In genomic region chr19:27364521-27364931, GRCm38 (mm10) we compare ENCODE assay signal across 7 mouse cellular contexts. TPM values are rescaled to one million over a fixed set of nuclear protein-coding genes. Genes with fewer than 3 reads are reported as not detected.
A peak's percentile ranks its signal among the peaks of the same experiment; 100 is the strongest.
DNase-seq lines count a peak whose midpoint lies in the region; ATAC-seq and TF ChIP-seq lines count a peak whose summit lies in the region.

No protein-coding gene starts in this region.

- WGBS in forebrain, embryonic 16.5 days: 8% methylated on average over 8 of the region's 8 CpGs
- WGBS in hindbrain, embryonic 12.5 days: 17% methylated on average over 8 of the region's 8 CpGs
- 9% methylated on average over 8 of the region's 8 CpGs for WGBS in limb, embryonic 15.5 days

- H3K9ac ChIP-seq in forebrain, embryonic 16.5 days (replicated peaks; ENCODE audit: low read depth, low read length): no peak overlapping the region
- H3K9ac ChIP-seq in hindbrain, embryonic 12.5 days: no peak overlapping the region
- H3K9ac ChIP-seq in limb, embryonic 15.5 days: no peak overlapping the region

- H3K4me3 ChIP-seq in forebrain, embryonic 16.5 days (replicated peaks; ENCODE audit: low read length): no peak overlapping the region
- H3K4me3 ChIP-seq in hindbrain, embryonic 12.5 days: no peak overlapping the region
- no peak overlapping the region; the same call in 1 of the 2 replicates for H3K4me3 ChIP-seq in limb, embryonic 15.5 days

- TF ChIP-seq POLR2A in brain, embryonic 14.5 days (IDR thresholded peaks at IDR 0.05; ENCODE audit: borderline replicate concordance, extremely low read depth, insufficient read depth, insufficient read length, poor library complexity, severe bottlenecking): no peak

- no peak for TF ChIP-seq CTCF in brain, embryonic 14.5 days (IDR thresholded peaks at IDR 0.05; ENCODE audit: borderline replicate concordance, extremely low read depth, insufficient read depth, insufficient read length)

- no peaks in the 10 kb centered on the region for H3K36me3 ChIP-seq in forebrain, embryonic 16.5 days (ENCODE audit: control insufficient read depth, insufficient read depth)
- H3K36me3 ChIP-seq in hindbrain, embryonic 12.5 days: no peaks in the 10 kb centered on the region
- H3K36me3 ChIP-seq in limb, embryonic 15.5 days: no peaks in the 10 kb centered on the region

- peak; percentile 73 for DNase-seq in brain, embryonic 14.5 days (ENCODE audit: low read depth)
- DNase-seq in neural tube, embryonic 10.5 days (ENCODE audit: extremely low spot score, low spot score): peak; percentile 53
- DNase-seq in right cerebral cortex, postnatal 14 days: no peak
- DNase-seq in spleen, postnatal 14 days (ENCODE audit: low spot score in 2 of 2): no peak

- peak overlapping the region; percentile 19 for H3K4me2 ChIP-seq in forebrain, embryonic 16.5 days (ENCODE audit: low read length)
- peak overlapping the region; percentile 29; the same call in 1 of the 2 replicates for H3K4me2 ChIP-seq in hindbrain, embryonic 12.5 days (replicated peaks)
- H3K4me2 ChIP-seq in limb, embryonic 15.5 days: 0 out of 2 replicates have a peak overlapping the region, but pooled peaks have one; percentile 29

- H3K4me1 ChIP-seq in forebrain, embryonic 16.5 days (replicated peaks; ENCODE audit: control insufficient read depth, insufficient read depth, low read length): no peaks in the 10 kb centered on the region; the same call in 1 of the 2 replicates
- peaks cover 7% of the 10 kb centered on the region for H3K4me1 ChIP-seq in hindbrain, embryonic 12.5 days
- H3K4me1 ChIP-seq in limb, embryonic 15.5 days: 0 out of 2 replicates have a peak, but pooled peaks cover 2% of the 10 kb centered on the region

- H3K27me3 ChIP-seq in forebrain, embryonic 16.5 days (replicated peaks; ENCODE audit: control insufficient read depth, insufficient read depth, low read length): no peaks in the 10 kb centered on the region
- no peaks in the 10 kb centered on the region for H3K27me3 ChIP-seq in hindbrain, embryonic 12.5 days
- H3K27me3 ChIP-seq in limb, embryonic 15.5 days: no peaks in the 10 kb centered on the region

- no peaks in the 10 kb centered on the region for H3K9me3 ChIP-seq in forebrain, embryonic 16.5 days (ENCODE audit: control insufficient read depth, low read length)
- H3K9me3 ChIP-seq in hindbrain, embryonic 12.5 days (replicated peaks): no peaks in the 10 kb centered on the region
- no peaks in the 10 kb centered on the region for H3K9me3 ChIP-seq in limb, embryonic 15.5 days

- ATAC-seq in forebrain, embryonic 16.5 days: peak; percentile 55; the same call in 1 of the 2 replicates
- ATAC-seq in hindbrain, embryonic 12.5 days (ENCODE audit: low FRiP score): no peak
- no peak for ATAC-seq in limb, embryonic 15.5 days (ENCODE audit: insufficient number of reproducible peaks, low FRiP score, low TSS enrichment, low read depth)

- no peak overlapping the region for H3K27ac ChIP-seq in forebrain, embryonic 16.5 days (ENCODE audit: low read length)
- H3K27ac ChIP-seq in hindbrain, embryonic 12.5 days: no peak overlapping the region
- H3K27ac ChIP-seq in limb, embryonic 15.5 days: no peak overlapping the region

RNA-seq across cellular contexts. Expression of gene Kcnv2, which starts 42.1 kb away (rescaled TPM):
- polyA plus RNA-seq in brain, embryonic 14.5 days (2012; rRNA removed): 0.01 and 0.08 TPM in 2 replicates
- polyA plus RNA-seq in forebrain, embryonic 16.5 days (2015; fragmentation: Nextera tagmentation; extraction: Ambion mirVana): not detected in 2 replicates
- 0.08 and 0.18 TPM in 2 replicates for polyA plus RNA-seq in hindbrain, embryonic 12.5 days (2016; fragmentation: Nextera tagmentation; extraction: Ambion mirVana)
- 0.03 TPM in 1 of 2 replicates, not detected in the other for polyA plus RNA-seq in limb, embryonic 15.5 days (2015; fragmentation: Nextera tagmentation; extraction: Ambion mirVana)

Comparison
In these comparisons a context has a peak if more than half of its experiments do, and no peak if none do; other contexts are left out.
1. DNase-seq: peak in brain, embryonic 14.5 days (single experiment) and neural tube, embryonic 10.5 days (single experiment); none in right cerebral cortex, postnatal 14 days (single experiment) and spleen, postnatal 14 days (0 of 2).
2. Peak in every context shown above with its lines, with median percentiles within 50 percentile points of each other: H3K4me2 ChIP-seq.